Mouse (Mus musculus) heart, embryonic 14.5 days (tissue): ENCODE data around the gene Phactr1. TPM values are rescaled to one million over a fixed set of nuclear protein-coding genes. Genes with fewer than 3 reads are reported as not detected.

Experiments used
- ATAC-seq: fragments of 200-750 bp; cut with Nextera tagmentation; 2 replicates; pipeline ENCODE4 v1.8.0; 2017; ENCODE audit warnings: low read depth, moderate TSS enrichment; ENCODE audit not compliant: insufficient number of reproducible peaks, insufficient read depth, low FRiP score
- H3K27ac ChIP-seq, 2 experiments: fragments of 200-500 bp in 1 of 2; fragments of 300-500 bp in 1 of 2; sonication (generic) in 1 of 2; replicated peaks in 1 of 2; 2 replicates each; pipeline ENCODE4 v1.5.1; 2012 to 2014; ENCODE audit warnings: low read depth in 2 of 2, low read length in 2 of 2, control low read depth in 1 of 2, mild to moderate bottlenecking in 1 of 2, mixed read lengths in 1 of 2; ENCODE audit not compliant: control insufficient read depth in 1 of 2, insufficient read depth in 1 of 2
- H3K27me3 ChIP-seq: fragments of 300-500 bp; sonication (generic); 2 replicates; pipeline ENCODE4 v1.6.1; 2014; ENCODE audit warnings: mild to moderate bottlenecking, low read length, control low read depth; ENCODE audit not compliant: control insufficient read depth, insufficient read depth
- H3K36me3 ChIP-seq: fragments of 300-500 bp; sonication (generic); 2 replicates; pipeline ENCODE4 v1.6.1; 2014; ENCODE audit warnings: mild to moderate bottlenecking, control low read depth, low read length, mixed read lengths; ENCODE audit not compliant: control insufficient read depth, insufficient read depth
- H3K4me1 ChIP-seq, 2 experiments: fragments of 200-500 bp in 1 of 2; fragments of 300-500 bp in 1 of 2; sonication (generic) in 1 of 2; 2 replicates each; pipeline ENCODE4 v1.6.1; 2012 to 2014; ENCODE audit warnings: low read length in 2 of 2, control low read depth in 1 of 2, mixed read lengths in 1 of 2; ENCODE audit not compliant: control insufficient read depth in 2 of 2, insufficient read depth in 2 of 2
- H3K4me2 ChIP-seq: fragments of 300-500 bp; sonication (generic); 2 replicates; pipeline ENCODE4 v1.6.1; 2014; ENCODE audit warnings: mild to moderate bottlenecking, low read length
- H3K4me3 ChIP-seq, 2 experiments: fragments of 200-500 bp in 1 of 2; fragments of 300-500 bp in 1 of 2; sonication (generic) in 1 of 2; 2 replicates each; pipeline ENCODE4 v1.5.1; 2012 to 2014; ENCODE audit warnings: low read length in 2 of 2, mild to moderate bottlenecking in 2 of 2, control low read depth in 1 of 2, low read depth in 1 of 2, moderate library complexity in 1 of 2; ENCODE audit not compliant: control insufficient read depth in 1 of 2, insufficient read depth in 1 of 2
- H3K9ac ChIP-seq: fragments of 300-500 bp; sonication (generic); 2 replicates; pipeline ENCODE4 v1.6.1; 2014; ENCODE audit warnings: mild to moderate bottlenecking, low read length
- H3K9me3 ChIP-seq: fragments of 300-500 bp; sonication (generic); 2 replicates; pipeline ENCODE4 v1.6.1; 2016; ENCODE audit warnings: low read length, control low read depth; ENCODE audit not compliant: control insufficient read depth
- WGBS: fragments of 180-500 bp; shearing (Covaris S2); extraction: QIAGEN DNeasy Blood & Tissue Kit; methylation state at CpG from one replicate; pipeline ENCODE4 v1.1.7; 2014; 5-methylcytosine and 5-hydroxymethylcytosine counted together
- polyA plus RNA-seq: library from polyadenylated mRNA; unstranded; fragments of >200 nt; fragmentation: Nextera tagmentation; extraction: Ambion mirVana; gene quantifications from 2 replicates; pipeline ENCODE4 v1.2.1, GENCODE M21; 2014

The Phactr1 gene
- polyA plus RNA-seq, 1 experiment from 2014 or later, result 8.9 TPM

- no peak overlapping the region for H3K4me3 ChIP-seq
- no peak for ATAC-seq
- no peaks in the 10 kb centered on the region for H3K9me3 ChIP-seq
- H3K4me1 ChIP-seq, result no peaks in the 10 kb centered on the region
- no peaks in the 10 kb centered on the region for H3K36me3 ChIP-seq
- H3K9ac ChIP-seq, result no peak overlapping the region
- WGBS, result 84% methylated on average over 5 of the region's 5 CpGs
- H3K27me3 ChIP-seq, result no peaks in the 10 kb centered on the region
- no peak overlapping the region for H3K4me2 ChIP-seq
- H3K27ac ChIP-seq, result no peak overlapping the region
Observed at GRCm38 (mm10) chr13:42976967-42977366, 296.5 kb downstream of the Phactr1 start.

GRCm38 (mm10) chr13:42980581-42980980, 300.2 kb downstream of the Phactr1 start:
- no peaks in the 10 kb centered on the region for H3K36me3 ChIP-seq
- no peak for ATAC-seq

GRCm38 (mm10) chr13:42982646-42983045, 302.2 kb downstream of the Phactr1 start:
- WGBS, result 87% methylated on average over 9 of the region's 9 CpGs
- Histone ChIP-seq H3K4me1 (no peaks in the 10 kb centered on the region), H3K27ac (no peak overlapping the region), H3K4me3 (no peak overlapping the region), H3K9me3 (no peaks in the 10 kb centered on the region), H3K27me3 (no peaks in the 10 kb centered on the region), H3K4me2 (no peak overlapping the region), H3K9ac (no peak overlapping the region), H3K36me3 (no peaks in the 10 kb centered on the region)
- ATAC-seq, result no peak

More at GRCm38 (mm10) chr13:42980581-42980980, 300.2 kb downstream of the Phactr1 start:
- Histone ChIP-seq H3K27me3 (no peaks in the 10 kb centered on the region), H3K9ac (no peak overlapping the region), H3K9me3 (no peaks in the 10 kb centered on the region), H3K4me2 (no peak overlapping the region), H3K4me3 (no peak overlapping the region), H3K27ac (no peak overlapping the region), H3K4me1 (no peaks in the 10 kb centered on the region)
- 75% methylated on average over 4 of the region's 4 CpGs for WGBS

- no peaks in the 10 kb centered on the region for H3K27me3 ChIP-seq
- H3K27ac ChIP-seq, result no peak overlapping the region
- no peak overlapping the region for H3K4me3 ChIP-seq
- no peak overlapping the region for H3K4me2 ChIP-seq
- H3K9me3 ChIP-seq, result no peaks in the 10 kb centered on the region
- no peak overlapping the region for H3K9ac ChIP-seq
- 81% methylated on average over 7 of the region's 7 CpGs for WGBS
- H3K36me3 ChIP-seq, result no peaks in the 10 kb centered on the region
- H3K4me1 ChIP-seq, result peaks cover 4% of the 10 kb centered on the region in 2 experiments; a peak in 1 of 4 replicates
- no peak for ATAC-seq
Observed at GRCm38 (mm10) chr13:42985806-42986205, 305.4 kb downstream of the Phactr1 start.

- no peak overlapping the region for H3K4me3 ChIP-seq
- peaks cover 4% of the 10 kb centered on the region in 2 experiments; a peak in 1 of 4 replicates for H3K4me1 ChIP-seq
- no peaks in the 10 kb centered on the region for H3K27me3 ChIP-seq
- no peak overlapping the region for H3K27ac ChIP-seq
- no peak overlapping the region for H3K4me2 ChIP-seq
- no peaks in the 10 kb centered on the region for H3K9me3 ChIP-seq
- H3K36me3 ChIP-seq, result no peaks in the 10 kb centered on the region
- peak; percentile 54; the same call in 1 of the 2 replicates for ATAC-seq
- no peak overlapping the region for H3K9ac ChIP-seq
- WGBS, result 58% methylated on average over 5 of the region's 5 CpGs
Observed at GRCm38 (mm10) chr13:42987931-42988579, 307.6 kb downstream of the Phactr1 start.

- Histone ChIP-seq H3K27ac (no peak overlapping the region), H3K9me3 (peaks cover 3% of the 10 kb centered on the region; the same call in 1 of the 2 replicates), H3K4me3 (no peak overlapping the region), H3K4me1 (peaks cover 4% of the 10 kb centered on the region in 2 experiments; a peak in 1 of 4 replicates), H3K36me3 (no peaks in the 10 kb centered on the region), H3K4me2 (no peak overlapping the region), H3K9ac (no peak overlapping the region), H3K27me3 (no peaks in the 10 kb centered on the region)
- 85% methylated on average over 5 of the region's 5 CpGs for WGBS
- ATAC-seq, result no peak
Observed at GRCm38 (mm10) chr13:42989481-42989880, 309.1 kb downstream of the Phactr1 start.

- 87% methylated on average over 3 of the region's 3 CpGs for WGBS
- Histone ChIP-seq H3K27me3 (no peaks in the 10 kb centered on the region), H3K4me3 (no peak overlapping the region), H3K4me2 (no peak overlapping the region), H3K36me3 (no peaks in the 10 kb centered on the region), H3K9ac (no peak overlapping the region), H3K27ac (no peak overlapping the region), H3K4me1 (peaks cover 4% of the 10 kb centered on the region in 2 experiments; a peak in 1 of 4 replicates), H3K9me3 (peaks cover 3% of the 10 kb centered on the region; the same call in 1 of the 2 replicates)
- ATAC-seq, result no peak
Observed at GRCm38 (mm10) chr13:42990051-42990450, 309.6 kb downstream of the Phactr1 start.
